Mouse (Mus musculus): Measurements from ENCODE around the gene Gtdc1. TPM values are rescaled to one million over a fixed set of nuclear protein-coding genes. Genes with fewer than 3 reads are reported as not detected.
A peak's percentile ranks its signal among the peaks of the same experiment; 100 is the strongest.

Gtdc1 gene
- polyA plus RNA-seq, 1 experiment from 2014 or later: 13.2 TPM

- 73% methylated on average over 3 of the region's 3 CpGs for WGBS
- H3K27ac ChIP-seq (ENCODE audit: low read length): no peak overlapping the region
These were observed 3.5 kb upstream of the Gtdc1 start for GRCm38 (mm10) chr2:44930951-44931350.

GRCm38 (mm10) chr2:44928631-44929030 is 1.2 kb upstream of the Gtdc1 start:
- peak overlapping the region; percentile 17; the same call in 1 of the 2 replicates for H3K4me2 ChIP-seq (ENCODE audit: low read depth, low read length)
- no peaks in the 10 kb centered on the region for H3K36me3 ChIP-seq (ENCODE audit: control insufficient read depth, insufficient read depth, low read length)
- H3K27ac ChIP-seq (ENCODE audit: low read length): no peak overlapping the region
- H3K9ac ChIP-seq (ENCODE audit: low read length): no peak overlapping the region
- H3K27me3 ChIP-seq (ENCODE audit: control insufficient read depth, insufficient read depth, low read depth, low read length): no peaks in the 10 kb centered on the region
- no peak overlapping the region for H3K4me3 ChIP-seq (ENCODE audit: low read length)
- H3K9me3 ChIP-seq (ENCODE audit: control insufficient read depth, low read length): no peaks in the 10 kb centered on the region
- WGBS: 68% methylated on average over 3 of the region's 3 CpGs
- no peak for ATAC-seq (ENCODE audit: low read depth)
- H3K4me1 ChIP-seq (replicated peaks; ENCODE audit: control insufficient read depth, insufficient read depth, low read length): peaks cover 2% of the 10 kb centered on the region; the same call in 1 of the 2 replicates

More at GRCm38 (mm10) chr2:44930951-44931350, 3.5 kb upstream of the Gtdc1 start:
- Histone ChIP-seq H3K9ac (ENCODE audit: low read length) (no peak overlapping the region), H3K4me2 (ENCODE audit: low read depth, low read length) (no peak overlapping the region), H3K9me3 (ENCODE audit: control insufficient read depth, low read length) (no peaks in the 10 kb centered on the region), H3K4me1 (replicated peaks; ENCODE audit: control insufficient read depth, insufficient read depth, low read length) (0 out of 2 replicates have a peak, but pooled peaks cover 2% of the 10 kb centered on the region), H3K4me3 (ENCODE audit: low read length) (no peak overlapping the region), H3K36me3 (ENCODE audit: control insufficient read depth, insufficient read depth, low read length) (no peaks in the 10 kb centered on the region), H3K27me3 (ENCODE audit: control insufficient read depth, insufficient read depth, low read depth, low read length) (no peaks in the 10 kb centered on the region)
- no peak for ATAC-seq (ENCODE audit: low read depth)

- Histone ChIP-seq H3K4me2 (ENCODE audit: low read depth, low read length) (peak overlapping the region; percentile 88), H3K4me1 (replicated peaks; ENCODE audit: control insufficient read depth, insufficient read depth, low read length) (peaks cover 2% of the 10 kb centered on the region; the same call in 1 of the 2 replicates), H3K9me3 (ENCODE audit: control insufficient read depth, low read length) (no peaks in the 10 kb centered on the region), H3K27ac (ENCODE audit: low read length) (peak overlapping the region; percentile 98), H3K4me3 (ENCODE audit: low read length) (peak overlapping the region; percentile 93), H3K36me3 (ENCODE audit: control insufficient read depth, insufficient read depth, low read length) (no peaks in the 10 kb centered on the region), H3K9ac (ENCODE audit: low read length) (peak overlapping the region; percentile 95), H3K27me3 (ENCODE audit: control insufficient read depth, insufficient read depth, low read depth, low read length) (no peaks in the 10 kb centered on the region)
- peak; percentile 97 for ATAC-seq (ENCODE audit: low read depth)
- WGBS: under 1% methylated on average over 40 of the region's 95 CpGs
These were observed 575 bp downstream of the Gtdc1 start for GRCm38 (mm10) chr2:44926683-44927481.

GRCm38 (mm10) chr2:44926167-44926682 is 1.2 kb downstream of the Gtdc1 start:
- under 1% methylated on average over 17 of the region's 17 CpGs for WGBS
- peak overlapping the region; percentile 95 for H3K9ac ChIP-seq (ENCODE audit: low read length)
- no peaks in the 10 kb centered on the region for H3K9me3 ChIP-seq (ENCODE audit: control insufficient read depth, low read length)
- H3K4me2 ChIP-seq (ENCODE audit: low read depth, low read length): peak overlapping the region; percentile 88
- H3K36me3 ChIP-seq (ENCODE audit: control insufficient read depth, insufficient read depth, low read length): no peaks in the 10 kb centered on the region
- H3K4me1 ChIP-seq (replicated peaks; ENCODE audit: control insufficient read depth, insufficient read depth, low read length): peaks cover 2% of the 10 kb centered on the region; the same call in 1 of the 2 replicates
- ATAC-seq (ENCODE audit: low read depth): no peak
- peak overlapping the region; percentile 93 for H3K4me3 ChIP-seq (ENCODE audit: low read length)
- H3K27ac ChIP-seq (ENCODE audit: low read length): peak overlapping the region; percentile 98
- H3K27me3 ChIP-seq (ENCODE audit: control insufficient read depth, insufficient read depth, low read depth, low read length): no peaks in the 10 kb centered on the region

GRCm38 (mm10) chr2:44924618-44925017 is 2.8 kb downstream of the Gtdc1 start:
- no peak for ATAC-seq (ENCODE audit: low read depth)
- no peak overlapping the region for H3K4me3 ChIP-seq (ENCODE audit: low read length)

GRCm38 (mm10) chr2:44923056-44923883 is 4.2 kb downstream of the Gtdc1 start:
- no peak overlapping the region for H3K27ac ChIP-seq (ENCODE audit: low read length)
- 83% methylated on average over 8 of the region's 8 CpGs for WGBS
- H3K4me1 ChIP-seq (replicated peaks; ENCODE audit: control insufficient read depth, insufficient read depth, low read length): no peaks in the 10 kb centered on the region; the same call in 1 of the 2 replicates

More at GRCm38 (mm10) chr2:44924618-44925017, 2.8 kb downstream of the Gtdc1 start:
- no peak overlapping the region for H3K27ac ChIP-seq (ENCODE audit: low read length)
- no peak overlapping the region for H3K4me2 ChIP-seq (ENCODE audit: low read depth, low read length)
- H3K36me3 ChIP-seq (ENCODE audit: control insufficient read depth, insufficient read depth, low read length): no peaks in the 10 kb centered on the region
- peaks cover 2% of the 10 kb centered on the region; the same call in 1 of the 2 replicates for H3K4me1 ChIP-seq (replicated peaks; ENCODE audit: control insufficient read depth, insufficient read depth, low read length)
- H3K9me3 ChIP-seq (ENCODE audit: control insufficient read depth, low read length): no peaks in the 10 kb centered on the region
- H3K9ac ChIP-seq (ENCODE audit: low read length): no peak overlapping the region
- H3K27me3 ChIP-seq (ENCODE audit: control insufficient read depth, insufficient read depth, low read depth, low read length): no peaks in the 10 kb centered on the region

GRCm38 (mm10) chr2:44922500-44922899 is 5.0 kb downstream of the Gtdc1 start:
- Histone ChIP-seq H3K4me1 (replicated peaks; ENCODE audit: control insufficient read depth, insufficient read depth, low read length) (no peaks in the 10 kb centered on the region; the same call in 1 of the 2 replicates), H3K4me3 (ENCODE audit: low read length) (no peak overlapping the region), H3K27me3 (ENCODE audit: control insufficient read depth, insufficient read depth, low read depth, low read length) (no peaks in the 10 kb centered on the region), H3K36me3 (ENCODE audit: control insufficient read depth, insufficient read depth, low read length) (no peaks in the 10 kb centered on the region), H3K9me3 (ENCODE audit: control insufficient read depth, low read length) (no peaks in the 10 kb centered on the region), H3K27ac (ENCODE audit: low read length) (no peak overlapping the region), H3K9ac (ENCODE audit: low read length) (no peak overlapping the region), H3K4me2 (ENCODE audit: low read depth, low read length) (no peak overlapping the region)
- WGBS: 80% methylated on average over 2 of the region's 2 CpGs
- no peak for ATAC-seq (ENCODE audit: low read depth)

More at GRCm38 (mm10) chr2:44923056-44923883, 4.2 kb downstream of the Gtdc1 start:
- no peak for ATAC-seq (ENCODE audit: low read depth)
- Histone ChIP-seq H3K4me2 (ENCODE audit: low read depth, low read length) (no peak overlapping the region), H3K9me3 (ENCODE audit: control insufficient read depth, low read length) (no peaks in the 10 kb centered on the region), H3K27me3 (ENCODE audit: control insufficient read depth, insufficient read depth, low read depth, low read length) (no peaks in the 10 kb centered on the region), H3K4me3 (ENCODE audit: low read length) (no peak overlapping the region), H3K9ac (ENCODE audit: low read length) (no peak overlapping the region), H3K36me3 (ENCODE audit: control insufficient read depth, insufficient read depth, low read length) (no peaks in the 10 kb centered on the region)

GRCm38 (mm10) chr2:44920471-44920870 is 7.0 kb downstream of the Gtdc1 start:
- Histone ChIP-seq H3K9me3 (ENCODE audit: control insufficient read depth, low read length) (no peaks in the 10 kb centered on the region), H3K9ac (ENCODE audit: low read length) (no peak overlapping the region), H3K27me3 (ENCODE audit: control insufficient read depth, insufficient read depth, low read depth, low read length) (no peaks in the 10 kb centered on the region), H3K4me1 (replicated peaks; ENCODE audit: control insufficient read depth, insufficient read depth, low read length) (no peaks in the 10 kb centered on the region; the same call in 1 of the 2 replicates), H3K4me3 (ENCODE audit: low read length) (no peak overlapping the region), H3K27ac (ENCODE audit: low read length) (no peak overlapping the region), H3K4me2 (ENCODE audit: low read depth, low read length) (no peak overlapping the region), H3K36me3 (ENCODE audit: control insufficient read depth, insufficient read depth, low read length) (no peaks in the 10 kb centered on the region)
- WGBS: 70% methylated on average over 3 of the region's 3 CpGs
- no peak for ATAC-seq (ENCODE audit: low read depth)

GRCm38 (mm10) chr2:44919326-44919725 is 8.1 kb downstream of the Gtdc1 start:
- no peaks in the 10 kb centered on the region for H3K9me3 ChIP-seq (ENCODE audit: control insufficient read depth, low read length)
- ATAC-seq (ENCODE audit: low read depth): no peak
- H3K36me3 ChIP-seq (ENCODE audit: control insufficient read depth, insufficient read depth, low read length): no peaks in the 10 kb centered on the region
- H3K9ac ChIP-seq (ENCODE audit: low read length): no peak overlapping the region
- H3K4me2 ChIP-seq (ENCODE audit: low read depth, low read length): no peak overlapping the region
- H3K4me3 ChIP-seq (ENCODE audit: low read length): no peak overlapping the region
- no peaks in the 10 kb centered on the region for H3K27me3 ChIP-seq (ENCODE audit: control insufficient read depth, insufficient read depth, low read depth, low read length)
- no peaks in the 10 kb centered on the region for H3K4me1 ChIP-seq (replicated peaks; ENCODE audit: control insufficient read depth, insufficient read depth, low read length)
- H3K27ac ChIP-seq (ENCODE audit: low read length): no peak overlapping the region
- 74% methylated on average over 1 of the region's 1 CpGs for WGBS

Data from lung, embryonic 16.5 days (tissue).